Comparison of ENCODE assay signal across 8 mouse cellular contexts in the genomic region with DNA sequence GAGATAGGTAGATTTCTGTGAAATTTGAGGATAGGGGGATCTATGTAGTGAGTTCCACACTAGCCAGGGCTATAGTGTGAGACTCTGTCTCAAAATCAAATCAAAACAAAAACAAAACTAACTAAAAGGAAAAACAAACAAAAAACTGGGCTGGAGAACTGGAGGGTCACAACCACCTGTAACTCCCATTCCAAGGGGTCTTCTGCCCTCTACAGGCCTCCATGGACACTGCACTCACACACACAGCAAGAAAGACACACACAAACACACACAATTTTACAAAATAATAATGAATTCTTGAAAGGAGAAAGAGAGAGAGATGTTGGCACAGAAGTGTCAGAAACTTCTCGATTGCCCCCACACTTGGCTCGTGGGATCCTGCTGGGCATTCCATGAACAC. TPM values are rescaled to one million over a fixed set of nuclear protein-coding genes. Genes with fewer than 3 reads are reported as not detected.
DNase-seq lines count a peak whose midpoint lies in the region; ATAC-seq and TF ChIP-seq lines count a peak whose summit lies in the region.

No protein-coding gene starts in this region.

- ATAC-seq in midbrain, postnatal 0 days (ENCODE audit: low FRiP score) = no peak
- no peak for ATAC-seq in midbrain, embryonic 14.5 days (ENCODE audit: low FRiP score, low TSS enrichment)

- no peaks in the 10 kb centered on the region for H3K27me3 ChIP-seq in midbrain, postnatal 0 days (ENCODE audit: insufficient read depth, low read length)
- H3K27me3 ChIP-seq in midbrain, embryonic 14.5 days (ENCODE audit: control insufficient read depth, insufficient read depth, low read length) = no peaks in the 10 kb centered on the region
- no peaks in the 10 kb centered on the region for H3K27me3 ChIP-seq in splenic B cell, adult 2 months (ENCODE audit: control insufficient read depth, insufficient read depth, low read length, poor library complexity, severe bottlenecking)

- DNase-seq in adrenal gland, adult 2 months = peak; percentile 25
- no peak for DNase-seq in adrenal gland, postnatal 4 days (ENCODE audit: low spot score in 2 of 2)
- no peak for DNase-seq in midbrain, postnatal 0 days (ENCODE audit: low spot score)
- DNase-seq in midbrain, embryonic 14.5 days = no peak
- DNase-seq in c-Kit-positive CD71-positive TER-119-positive erythroid progenitor cells, embryonic 14.5 days (ENCODE audit: low spot score) = peak; percentile 39
- DNase-seq in splenic B cell, adult 2 months (ENCODE audit: low read depth, low spot score) = peak; percentile 42
- no peak for DNase-seq in left cerebral cortex, postnatal 36 days (ENCODE audit: low spot score in 2 of 2)
- DNase-seq in frontal cortex, postnatal 10 days (ENCODE audit: low spot score in 2 of 2) = no peak

- no peaks in the 10 kb centered on the region for H3K9me3 ChIP-seq in midbrain, postnatal 0 days (ENCODE audit: low read length)
- H3K9me3 ChIP-seq in midbrain, embryonic 14.5 days (ENCODE audit: control insufficient read depth, low read length) = no peaks in the 10 kb centered on the region

- intact Hi-C loops in left cerebral cortex, postnatal 36 days (cut with DNase I) = no loop called here

- no peak overlapping the region for H3K9ac ChIP-seq in midbrain, postnatal 0 days (replicated peaks; ENCODE audit: low read length, poor library complexity, severe bottlenecking)
- no peak overlapping the region for H3K9ac ChIP-seq in midbrain, embryonic 14.5 days (replicated peaks; ENCODE audit: low read length)

- H3K4me3 ChIP-seq in midbrain, postnatal 0 days (ENCODE audit: low read depth, low read length) = no peak overlapping the region
- H3K4me3 ChIP-seq in midbrain, embryonic 14.5 days (replicated peaks; ENCODE audit: low read depth, low read length) = no peak overlapping the region

- H3K36me3 ChIP-seq in midbrain, postnatal 0 days (ENCODE audit: insufficient read depth, low read length) = no peaks in the 10 kb centered on the region
- no peaks in the 10 kb centered on the region for H3K36me3 ChIP-seq in midbrain, embryonic 14.5 days (ENCODE audit: control insufficient read depth, insufficient read depth, low read length)
- no peaks in the 10 kb centered on the region for H3K36me3 ChIP-seq in splenic B cell, adult 2 months (ENCODE audit: control insufficient read depth, insufficient read depth, low read length, poor library complexity, severe bottlenecking)

- WGBS in midbrain, postnatal 0 days = 82% methylated on average over 2 of the region's 2 CpGs
- 76% methylated on average over 2 of the region's 2 CpGs for WGBS in midbrain, embryonic 14.5 days

- no peak overlapping the region for H3K27ac ChIP-seq in midbrain, postnatal 0 days (ENCODE audit: low read depth, low read length)
- H3K27ac ChIP-seq in midbrain, embryonic 14.5 days (replicated peaks; ENCODE audit: low read depth, low read length) = no peak overlapping the region

- no peaks in the 10 kb centered on the region for H3K4me1 ChIP-seq in midbrain, postnatal 0 days (ENCODE audit: insufficient read depth, low read length)
- H3K4me1 ChIP-seq in midbrain, embryonic 14.5 days (ENCODE audit: control insufficient read depth, insufficient read depth, low read length) = no peaks in the 10 kb centered on the region

- peak; percentile 28; the same call in 1 of the 2 replicates for TF ChIP-seq CTCF in midbrain, postnatal 0 days (IDR thresholded peaks at IDR 0.05)

- H3K4me2 ChIP-seq in midbrain, postnatal 0 days (ENCODE audit: low read depth, low read length, poor library complexity, severe bottlenecking) = no peak overlapping the region
- no peak overlapping the region for H3K4me2 ChIP-seq in midbrain, embryonic 14.5 days (ENCODE audit: low read length)

RNA-seq across cellular contexts. Expression of a gene that starts 47.0 kb away (rescaled TPM):
- total RNA-seq in adrenal gland, adult 2 months (2021) = 1 to 10 TPM in 1 of 2 experiments, under 1 TPM in 1; 0.52 to 1.2 TPM
- 1.1 and 1.3 TPM in 2 replicates for polyA plus RNA-seq in adrenal gland, adult 2 months (2012; rRNA removed)
- 1 to 10 TPM; 2.0 to 3.5 TPM for total RNA-seq in adrenal gland, postnatal 4 days (2021)
- total RNA-seq in midbrain, postnatal 0 days (2014; rRNA removed) = 15.4 and 15.5 TPM in 2 replicates
- 16.6 and 16.9 TPM in 2 replicates for polyA plus RNA-seq in midbrain, postnatal 0 days (2015; fragmentation: Nextera tagmentation; extraction: Ambion mirVana)
- 11.3 and 11.5 TPM in 2 replicates for polyA plus RNA-seq in midbrain, embryonic 14.5 days (2014; fragmentation: Nextera tagmentation; extraction: Ambion mirVana)
- 10 to 100 TPM; 37.2 to 39.0 TPM for total RNA-seq in left cerebral cortex, postnatal 36 days (2021)

RNA-seq across cellular contexts. Expression of a gene that starts 54.2 kb away (rescaled TPM):
- not detected for total RNA-seq in adrenal gland, adult 2 months (2021)
- polyA plus RNA-seq in adrenal gland, adult 2 months (2012; rRNA removed) = 0.07 TPM in 1 of 2 replicates, not detected in the other
- under 1 TPM in 1 of 2 experiments, not detected in 1; 0.14 TPM for total RNA-seq in adrenal gland, postnatal 4 days (2021)
- total RNA-seq in midbrain, postnatal 0 days (2014; rRNA removed) = 1.2 TPM in 1 of 2 replicates, not detected in the other
- 0.12 TPM in 1 of 2 replicates, not detected in the other for polyA plus RNA-seq in midbrain, postnatal 0 days (2015; fragmentation: Nextera tagmentation; extraction: Ambion mirVana)
- 0.28 TPM in 1 of 2 replicates, not detected in the other for polyA plus RNA-seq in midbrain, embryonic 14.5 days (2014; fragmentation: Nextera tagmentation; extraction: Ambion mirVana)
- under 1 TPM in 1 of 2 experiments, not detected in 1; 0.22 TPM for total RNA-seq in left cerebral cortex, postnatal 36 days (2021)

Comparison
In these comparisons a context has a peak if more than half of its experiments do, and no peak if none do; other contexts are left out.
1. DNase-seq: peak in adrenal gland, adult 2 months (single experiment), c-Kit-positive CD71-positive TER-119-positive erythroid progenitor cells, embryonic 14.5 days (single experiment) and splenic B cell, adult 2 months (single experiment); none in adrenal gland, postnatal 4 days (0 of 2), midbrain, postnatal 0 days (single experiment), midbrain, embryonic 14.5 days (single experiment), left cerebral cortex, postnatal 36 days (0 of 2) and frontal cortex, postnatal 10 days (0 of 2).